Mouse (Mus musculus) testis, postnatal 10 days (tissue): ENCODE data around the gene Stt3a.

Experiments
- DNase-seq: peaks from one replicate; pipeline ENCODE4 v3.0.0; 2021; ENCODE audit warnings: low spot score

Stt3a gene

GRCm38 (mm10) chr9:36767203-36768143 is at the start of gene Stt3a:
TSS of gene Stt3a (minus strand) at chr9:36767679.
- peak; percentile 98 for DNase-seq

- no peak for DNase-seq
Measured at GRCm38 (mm10) chr9:36814486-36814885, 47.0 kb upstream of the Stt3a start.

- no peak for DNase-seq
Measured at GRCm38 (mm10) chr9:36808126-36808785, 40.8 kb upstream of the Stt3a start.

- DNase-seq = no peak
Measured at GRCm38 (mm10) chr9:36805256-36805975, 37.9 kb upstream of the Stt3a start.

GRCm38 (mm10) chr9:36803926-36804325 is 36.4 kb upstream of the Stt3a start:
- DNase-seq = no peak

GRCm38 (mm10) chr9:36803386-36803785 is 35.9 kb upstream of the Stt3a start:
- no peak for DNase-seq

- no peak for DNase-seq
Measured at GRCm38 (mm10) chr9:36802951-36803350, 35.5 kb upstream of the Stt3a start.

- no peak for DNase-seq
Measured at GRCm38 (mm10) chr9:36801961-36802360, 34.5 kb upstream of the Stt3a start.

GRCm38 (mm10) chr9:36796781-36797555 is 29.5 kb upstream of the Stt3a start, which contains the start of gene Ei24:
TSS of gene Ei24 (minus strand) at chr9:36797393.
- peak; percentile 99 for DNase-seq

GRCm38 (mm10) chr9:36796224-36796623 is 28.7 kb upstream of the Stt3a start:
- no peak for DNase-seq

GRCm38 (mm10) chr9:36795556-36795955 is 28.1 kb upstream of the Stt3a start:
- no peak for DNase-seq

GRCm38 (mm10) chr9:36794487-36794886 is 27.0 kb upstream of the Stt3a start:
- DNase-seq = no peak

- no peak for DNase-seq
Measured at GRCm38 (mm10) chr9:36792191-36792590, 24.7 kb upstream of the Stt3a start.

- no peak for DNase-seq
Measured at GRCm38 (mm10) chr9:36783921-36784320, 16.4 kb upstream of the Stt3a start.

GRCm38 (mm10) chr9:36769048-36769413 is 1.6 kb upstream of the Stt3a start:
- no peak for DNase-seq

GRCm38 (mm10) chr9:36768156-36769047 is 923 bp upstream of the Stt3a start:
- DNase-seq = peak; percentile 65

GRCm38 (mm10) chr9:36764378-36764777 is 3.1 kb downstream of the Stt3a start:
- DNase-seq = no peak

- no peak for DNase-seq
Measured at GRCm38 (mm10) chr9:36727034-36727755, 40.3 kb downstream of the Stt3a start, which contains the start of gene Chek1. TSS of gene Chek1 (minus strand) at chr9:36727065.

GRCm38 (mm10) chr9:36726131-36727033 is 41.1 kb downstream of the Stt3a start:
- peak; percentile 91 for DNase-seq
